Mouse (Mus musculus): ENCODE data around the gene A030005K14Rik.

Gene A030005K14Rik

DNA sequence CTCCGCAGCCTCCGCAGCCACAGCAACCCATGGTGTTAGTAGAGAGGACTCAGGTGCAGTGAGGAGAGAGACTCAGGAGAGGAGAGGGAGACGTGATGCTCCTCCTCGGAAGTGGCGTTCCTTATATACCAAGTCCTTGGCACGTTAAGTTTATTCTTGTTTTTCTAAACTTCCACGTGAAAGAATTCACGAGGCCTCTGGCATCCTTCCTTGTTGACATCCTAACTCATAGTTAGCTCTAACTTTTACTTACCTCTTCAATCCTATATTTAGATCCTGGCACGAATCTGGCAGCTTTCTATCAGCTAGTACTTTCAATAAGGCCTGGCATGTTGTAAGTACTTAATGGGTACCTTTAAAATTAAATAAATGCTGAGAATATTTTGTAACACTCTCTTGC lies at the start of gene A030005K14Rik:
Gene A030005K14Rik, minus strand, starts transcription at position 101 of the 400 bp plus-strand sequence.
- in situ Hi-C loops (cut with MboI; ENCODE audit: low sequenced_read_pairs): no loop called here

DNA sequence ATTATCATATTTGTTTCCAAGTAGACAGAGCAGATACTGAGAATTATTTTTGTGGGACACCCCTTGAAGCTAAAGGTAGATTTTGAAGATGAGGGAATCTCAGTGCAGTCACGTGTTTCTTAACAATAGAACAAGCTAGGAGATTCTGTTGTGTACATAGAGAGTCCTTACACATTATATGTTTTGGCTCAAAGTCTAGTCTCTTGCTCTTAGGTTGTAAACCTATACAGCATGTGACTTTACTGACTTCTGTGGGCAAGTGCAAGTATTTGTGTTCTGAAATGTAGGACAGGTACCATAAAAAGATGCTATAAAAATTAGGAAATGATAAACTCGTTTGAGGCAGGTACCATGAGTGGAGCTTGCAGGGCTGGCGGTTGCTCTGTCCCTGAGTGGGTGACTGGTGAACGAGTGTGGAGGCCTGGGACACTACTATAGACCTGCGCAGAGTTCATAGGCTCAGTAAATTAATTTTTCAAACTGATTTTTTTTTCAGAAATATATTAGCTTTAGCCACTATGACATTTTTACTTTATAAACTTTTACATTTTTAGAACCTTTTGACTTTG lies 48.3 kb upstream of the A030005K14Rik start:
- in situ Hi-C loops (cut with MboI; ENCODE audit: low sequenced_read_pairs): no loop called here

- in situ Hi-C loops (cut with MboI; ENCODE audit: low sequenced_read_pairs): no loop called here
These were observed 46.3 kb upstream of the A030005K14Rik start for GRCm38 (mm10) chr1:83105464-83105863.

DNA sequence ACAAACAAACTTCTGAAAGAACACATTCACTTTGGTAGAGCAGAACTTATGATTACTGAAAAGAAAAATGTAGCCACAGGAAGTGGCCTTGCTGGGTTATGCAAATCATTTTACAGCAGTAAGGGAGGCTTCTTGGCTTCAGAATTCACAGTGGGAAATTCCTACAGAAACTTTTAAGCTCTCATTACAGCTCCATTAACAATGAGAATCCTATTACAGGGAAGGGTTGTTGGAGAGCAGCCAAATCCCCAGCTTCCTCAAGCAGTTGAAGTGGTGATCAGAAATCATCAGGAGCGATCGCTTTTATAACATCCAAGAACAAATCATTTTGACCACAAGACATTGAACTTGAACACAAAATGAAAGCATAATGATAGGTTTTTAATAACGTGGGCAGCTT lies 42.7 kb upstream of the A030005K14Rik start:
- in situ Hi-C loops (cut with MboI; ENCODE audit: low sequenced_read_pairs): no loop called here

DNA sequence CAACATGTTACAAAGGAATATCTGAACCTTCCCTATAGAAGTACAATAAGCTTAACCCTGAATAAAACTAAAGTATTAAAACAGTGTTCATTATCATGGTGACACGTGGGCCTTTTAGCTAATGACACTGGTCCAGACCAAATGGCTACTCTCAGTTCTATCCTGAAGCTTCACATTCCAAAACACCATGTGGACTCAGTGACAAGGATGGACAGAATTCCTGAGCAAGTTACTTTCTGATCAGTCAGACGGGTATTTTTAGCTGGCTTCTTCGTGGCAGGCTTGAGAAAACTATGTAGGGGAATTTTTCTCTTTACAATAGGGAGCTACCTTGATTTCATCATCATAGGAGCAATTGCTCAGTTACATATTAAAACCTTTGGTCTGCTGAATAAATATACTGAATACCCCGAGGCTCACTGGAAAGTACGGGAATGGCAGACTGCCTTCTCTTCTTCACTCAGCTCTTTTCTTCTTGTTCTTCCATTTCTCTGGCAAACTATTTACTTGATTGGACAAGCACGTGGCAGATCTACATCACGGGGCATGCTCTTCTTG lies 40.5 kb upstream of the A030005K14Rik start:
- in situ Hi-C loops (cut with MboI; ENCODE audit: low sequenced_read_pairs): no loop called here

DNA sequence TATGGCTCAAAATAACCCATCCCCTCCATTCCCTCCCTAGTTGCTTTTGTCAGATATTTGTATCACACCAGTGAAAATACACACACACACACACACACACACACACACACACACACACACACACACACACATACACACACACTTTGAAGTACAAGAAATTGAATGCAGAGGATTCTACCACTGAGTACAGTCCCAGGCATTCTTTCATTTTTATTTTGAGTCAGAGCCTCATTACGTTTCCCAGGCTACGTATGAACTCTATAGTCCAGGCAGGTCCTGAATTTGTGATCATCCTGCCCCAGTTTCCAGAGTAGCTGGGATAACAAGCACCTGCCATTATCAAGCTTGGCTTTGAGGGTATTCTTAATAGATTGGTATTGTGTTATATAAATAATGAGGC lies 40.0 kb upstream of the A030005K14Rik start:
- in situ Hi-C loops (cut with MboI; ENCODE audit: low sequenced_read_pairs): no loop called here

DNA sequence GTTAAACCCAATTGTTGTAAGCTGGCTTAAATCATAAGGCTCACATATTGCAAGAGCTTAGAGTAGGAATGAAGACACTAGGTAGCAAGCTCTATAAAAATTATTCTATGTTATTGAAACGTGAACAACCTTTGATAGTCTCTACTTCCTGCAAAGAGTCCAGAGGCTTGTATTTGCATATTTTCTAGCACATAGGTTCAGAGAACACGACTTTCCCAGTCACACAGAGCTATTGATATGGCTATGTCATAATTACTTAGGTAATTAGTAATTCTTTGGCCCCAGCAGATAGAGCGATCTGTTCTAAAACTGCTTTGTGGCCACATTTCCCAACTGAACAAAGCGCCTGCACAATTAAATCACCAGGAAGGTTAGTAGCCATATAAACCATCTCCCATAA lies 37.8 kb upstream of the A030005K14Rik start:
- in situ Hi-C loops (cut with MboI; ENCODE audit: low sequenced_read_pairs): no loop called here

DNA sequence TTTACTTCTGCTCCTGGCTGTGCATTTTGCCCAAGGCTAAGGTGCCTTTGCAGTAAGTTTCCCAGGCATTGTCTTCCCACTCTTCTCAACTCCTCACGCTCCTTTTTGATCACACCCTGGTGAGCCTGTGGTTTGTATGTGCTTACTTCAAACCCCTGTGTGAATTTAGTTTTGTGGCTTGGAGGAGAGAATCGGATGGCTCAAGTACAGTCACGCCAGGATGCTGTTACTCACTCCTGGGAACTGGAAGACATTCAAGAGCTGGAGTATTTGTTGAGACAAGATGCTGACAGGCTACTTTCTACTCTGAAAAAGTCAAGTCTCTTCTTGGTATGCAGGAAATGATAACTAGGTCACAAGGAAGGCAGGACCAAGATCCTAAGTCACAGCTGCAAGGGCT lies 32.1 kb upstream of the A030005K14Rik start:
- in situ Hi-C loops (cut with MboI; ENCODE audit: low sequenced_read_pairs): no loop called here

GRCm38 (mm10) chr1:83084790-83085189 lies 25.6 kb upstream of the A030005K14Rik start:
- in situ Hi-C loops (cut with MboI; ENCODE audit: low sequenced_read_pairs): no loop called here

GRCm38 (mm10) chr1:83077016-83077415 lies 17.8 kb upstream of the A030005K14Rik start:
- in situ Hi-C loops (cut with MboI; ENCODE audit: low sequenced_read_pairs): no loop called here

DNA sequence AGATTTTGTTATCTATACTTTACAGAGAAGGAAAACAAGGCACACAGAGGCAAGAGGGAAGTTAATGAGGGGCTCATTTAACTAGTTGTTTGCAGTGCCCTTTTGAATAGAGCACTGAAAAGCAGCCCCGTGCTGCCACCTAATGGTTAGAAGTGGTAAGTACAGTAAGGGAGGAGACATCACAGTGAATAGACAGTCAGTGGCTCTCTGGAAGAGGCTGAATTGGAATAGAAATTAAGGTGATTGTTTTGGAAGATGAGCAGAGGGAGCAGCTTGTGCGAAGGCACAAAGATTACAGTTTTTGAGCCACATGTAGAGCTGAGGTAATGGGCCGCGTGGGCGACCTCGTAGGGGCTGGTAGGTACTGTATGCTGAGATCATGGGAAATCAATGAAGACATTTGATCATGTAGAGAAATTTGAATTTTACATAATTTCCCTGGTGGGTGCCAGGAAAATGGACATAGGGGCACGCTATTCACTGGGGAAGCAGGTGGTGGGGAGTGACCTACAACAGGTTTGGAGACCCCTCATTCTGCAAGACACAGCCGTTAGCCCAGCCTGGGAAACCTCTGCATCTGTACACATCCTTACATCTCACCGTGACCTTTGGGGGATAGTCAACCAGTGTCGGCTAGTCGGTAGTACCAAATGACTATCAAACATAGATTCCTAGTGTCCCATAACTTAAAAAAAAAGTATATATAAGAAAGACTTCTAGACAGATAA lies 17.2 kb upstream of the A030005K14Rik start:
- in situ Hi-C loops (cut with MboI; ENCODE audit: low sequenced_read_pairs): no loop called here

- in situ Hi-C loops (cut with MboI; ENCODE audit: low sequenced_read_pairs): no loop called here
These were observed 16.5 kb upstream of the A030005K14Rik start for GRCm38 (mm10) chr1:83075526-83076189.

GRCm38 (mm10) chr1:83067205-83067604 lies 8.0 kb upstream of the A030005K14Rik start:
- in situ Hi-C loops (cut with MboI; ENCODE audit: low sequenced_read_pairs): no loop called here

DNA sequence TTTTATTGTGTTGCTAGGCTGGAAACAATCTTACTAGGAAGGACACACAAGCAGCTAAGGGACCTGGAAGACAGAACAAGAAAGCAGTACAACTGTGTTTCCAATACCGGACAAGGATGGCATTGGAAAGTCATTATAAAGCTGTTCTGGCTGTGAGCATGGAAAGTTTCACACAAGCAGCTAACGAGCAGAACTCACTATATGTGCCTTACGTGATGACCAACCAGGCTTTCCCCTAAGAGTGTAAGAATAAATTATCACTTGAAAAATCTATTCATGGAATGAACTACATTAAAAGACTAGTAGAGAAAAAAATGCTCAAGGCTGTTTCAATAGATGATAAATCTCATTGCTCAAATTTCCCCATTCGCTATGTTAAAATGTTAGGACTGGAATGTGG lies 7.4 kb upstream of the A030005K14Rik start:
- in situ Hi-C loops (cut with MboI; ENCODE audit: low sequenced_read_pairs): no loop called here

GRCm38 (mm10) chr1:83064851-83065250 lies 5.7 kb upstream of the A030005K14Rik start:
- in situ Hi-C loops (cut with MboI; ENCODE audit: low sequenced_read_pairs): no loop called here

DNA sequence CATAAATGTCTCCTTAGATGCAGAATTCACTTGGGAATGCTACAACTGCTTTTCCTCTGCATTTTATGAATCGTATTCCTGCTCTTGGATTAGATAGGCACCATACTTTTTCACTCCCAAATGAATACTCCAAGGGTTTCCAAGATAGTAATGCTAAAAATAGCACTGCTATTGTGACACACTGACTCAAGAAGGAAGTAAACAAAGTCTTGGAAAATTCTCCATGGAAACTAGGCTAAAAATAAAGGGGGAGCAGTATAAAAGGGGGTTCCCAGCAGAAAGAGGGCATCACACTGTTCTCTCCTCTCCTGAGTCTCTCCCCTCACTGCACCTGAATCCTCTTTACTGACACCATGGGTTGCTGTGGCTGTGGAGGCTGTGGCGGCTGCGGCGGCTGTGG lies 1.5 kb upstream of the A030005K14Rik start, which contains the start of gene Krtap28-13:
Gene Krtap28-13, plus strand, starts transcription at position 288 of the 400 bp plus-strand sequence.
- in situ Hi-C loops (cut with MboI; ENCODE audit: low sequenced_read_pairs): no loop called here

DNA sequence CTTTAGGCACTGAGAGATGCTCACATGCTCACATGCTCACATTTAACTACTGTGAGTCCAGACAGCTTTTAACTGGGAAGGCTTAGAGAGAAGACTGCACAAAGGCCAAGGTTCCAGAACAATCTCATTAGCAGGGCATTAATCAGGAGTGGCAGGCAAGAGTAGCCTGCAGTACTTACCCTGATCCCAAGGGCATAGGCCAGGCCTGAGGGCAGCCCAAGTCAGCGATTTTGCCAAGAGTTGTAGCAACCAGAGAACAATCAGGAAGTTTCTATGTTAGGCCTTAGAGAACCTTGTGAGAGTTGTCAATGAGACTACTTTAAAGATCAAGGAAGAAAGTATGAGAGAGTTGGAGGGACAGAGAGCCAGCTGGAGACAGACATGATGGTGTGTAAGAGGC lies 697 bp downstream of the A030005K14Rik start:
- in situ Hi-C loops (cut with MboI; ENCODE audit: low sequenced_read_pairs): no loop called here

- in situ Hi-C loops (cut with MboI; ENCODE audit: low sequenced_read_pairs): no loop called here
These were observed 14.2 kb downstream of the A030005K14Rik start, which contains the start of gene Gm47969 for GRCm38 (mm10) chr1:83044882-83045427. Gene Gm47969 (plus strand): TSS chr1:83044932.

DNA sequence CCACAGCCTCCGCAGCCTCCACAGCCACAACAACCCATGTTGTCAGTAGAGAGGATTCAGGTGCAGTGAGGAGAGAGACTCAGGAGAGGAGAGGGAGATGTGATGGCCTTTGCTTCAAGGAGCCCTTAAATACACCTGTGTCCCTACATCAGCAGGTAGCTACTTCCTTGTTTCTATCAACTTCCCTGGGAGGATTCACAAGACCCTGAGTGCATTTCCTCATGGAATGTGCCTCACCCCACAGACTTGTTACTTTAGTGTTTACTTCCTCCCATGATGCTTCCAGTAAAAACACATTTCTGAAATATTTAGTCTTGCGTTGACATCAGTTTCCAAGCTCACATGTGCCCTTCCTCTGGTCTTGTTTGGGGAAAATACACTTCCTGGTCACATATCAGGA lies 16.8 kb downstream of the A030005K14Rik start, which contains the start of gene Krtap28-10:
Gene Krtap28-10, minus strand, starts transcription at position 101 of the 400 bp plus-strand sequence.
- in situ Hi-C loops (cut with MboI; ENCODE audit: low sequenced_read_pairs): no loop called here

DNA sequence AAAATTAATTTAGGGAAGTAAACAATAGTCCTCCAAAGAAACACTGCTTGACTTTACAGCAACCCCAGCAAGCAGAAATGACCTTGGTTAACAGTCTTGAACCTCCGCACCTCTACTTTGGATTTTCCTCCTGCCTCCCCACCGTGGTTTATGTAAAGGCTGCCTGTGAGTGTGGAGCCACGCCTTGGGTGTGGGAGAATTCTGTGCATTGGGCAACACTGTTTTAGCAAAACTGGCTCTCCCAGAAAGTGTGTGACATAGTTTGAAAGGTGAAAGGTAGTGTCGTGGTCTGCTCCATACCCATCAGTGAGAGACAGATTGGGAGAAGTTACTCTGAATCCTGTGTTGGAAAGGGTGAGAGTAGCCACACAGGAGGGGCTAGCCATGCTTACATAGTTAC lies 20.1 kb downstream of the A030005K14Rik start:
- in situ Hi-C loops (cut with MboI; ENCODE audit: low sequenced_read_pairs): no loop called here

GRCm38 (mm10) chr1:83038109-83038672 lies 21.0 kb downstream of the A030005K14Rik start, which contains the start of gene Slc19a3:
Gene Slc19a3 (minus strand): TSS chr1:83038448.
- in situ Hi-C loops (cut with MboI; ENCODE audit: low sequenced_read_pairs): no loop called here

Data from CH12F3 (cell line).